Mouse (Mus musculus) liver, embryonic 16.5 days (tissue): ENCODE results near the gene Gcg. TPM values are rescaled to one million over a fixed set of nuclear protein-coding genes. Genes with fewer than 3 reads are reported as not detected.

Experiments used
- ATAC-seq: fragments of 200-750 bp; cut with Nextera tagmentation; 2 replicates; pipeline ENCODE4 v1.8.0; 2017; ENCODE audit warnings: low read depth, mild to moderate bottlenecking, moderate number of reproducible peaks, moderate library complexity
- H3K27ac ChIP-seq: fragments of 300-500 bp; sonication (generic); 2 replicates; pipeline ENCODE4 v1.5.1; 2014; ENCODE audit warnings: mild to moderate bottlenecking, low read length
- H3K27me3 ChIP-seq: fragments of 300-500 bp; sonication (generic); 2 replicates; pipeline ENCODE4 v1.6.1; 2014; ENCODE audit warnings: low read depth, low read length, mixed read lengths; ENCODE audit not compliant: control insufficient read depth, insufficient read depth
- H3K36me3 ChIP-seq: fragments of 300-500 bp; sonication (generic); 2 replicates; pipeline ENCODE4 v1.6.1; 2014; ENCODE audit warnings: mild to moderate bottlenecking; ENCODE audit not compliant: control insufficient read depth, insufficient read depth
- H3K4me1 ChIP-seq: fragments of 300-500 bp; sonication (generic); 2 replicates; pipeline ENCODE4 v1.6.1; 2014; ENCODE audit warnings: low read depth, low read length, mixed read lengths; ENCODE audit not compliant: control insufficient read depth
- H3K4me2 ChIP-seq: fragments of 300-500 bp; sonication (generic); 2 replicates; pipeline ENCODE4 v1.6.1; 2014; ENCODE audit warnings: low read depth, low read length, mixed read lengths
- H3K4me3 ChIP-seq: fragments of 300-500 bp; sonication (generic); 2 replicates; pipeline ENCODE4 v1.5.1; 2014; ENCODE audit warnings: low read depth, mild to moderate bottlenecking, low read length
- H3K9ac ChIP-seq: fragments of 300-500 bp; sonication (generic); 2 replicates; pipeline ENCODE4 v1.6.1; 2014; ENCODE audit warnings: low read depth, low read length
- H3K9me3 ChIP-seq: fragments of 300-500 bp; sonication (generic); replicated peaks from 2 replicates; pipeline ENCODE4 v1.6.1; 2016; ENCODE audit warnings: low read length; ENCODE audit not compliant: control insufficient read depth
- WGBS: fragments of 180-500 bp; shearing (Covaris S2); extraction: QIAGEN DNeasy Blood & Tissue Kit; methylation state at CpG from one replicate; pipeline ENCODE4 v1.1.7; 2014; ENCODE audit not compliant: insufficient replicate concordance; 5-methylcytosine and 5-hydroxymethylcytosine counted together
- polyA plus RNA-seq: library from polyadenylated mRNA; unstranded; fragments of >200 nt; fragmentation: Nextera tagmentation; extraction: Ambion mirVana; gene quantifications from 2 replicates; pipeline ENCODE4 v1.2.1, GENCODE M21; 2015

Gcg gene
- polyA plus RNA-seq, 1 experiment from 2014 or later, result 0.28 TPM

DNA sequence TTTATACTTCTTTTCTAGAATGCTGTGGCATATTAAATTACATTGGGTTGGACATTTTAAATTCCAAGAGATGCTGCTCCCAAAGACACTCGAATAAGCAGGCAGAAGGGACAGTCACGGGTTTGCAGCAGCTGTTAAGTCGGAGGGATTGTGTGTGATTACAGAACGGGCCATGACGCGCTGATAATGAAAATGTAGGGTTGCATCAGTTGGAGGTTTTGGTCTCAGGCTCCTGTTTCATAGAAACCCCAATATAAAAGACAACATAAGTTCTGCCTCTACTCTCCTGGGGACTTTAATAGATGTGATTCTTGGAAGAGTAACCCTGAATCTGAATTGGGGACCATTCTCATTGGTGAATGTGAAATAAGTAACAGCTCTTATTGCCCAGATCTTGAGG, 33.1 kb downstream of the Gcg start:
- Histone ChIP-seq H3K4me2 (no peak overlapping the region), H3K4me1 (no peaks in the 10 kb centered on the region), H3K9me3 (no peaks in the 10 kb centered on the region), H3K27ac (no peak overlapping the region), H3K27me3 (no peaks in the 10 kb centered on the region), H3K36me3 (no peaks in the 10 kb centered on the region), H3K4me3 (no peak overlapping the region), H3K9ac (no peak overlapping the region)
- 64% methylated on average over 6 of the region's 6 CpGs for WGBS
- no peak for ATAC-seq

GRCm38 (mm10) chr2:62449692-62450346, 33.6 kb downstream of the Gcg start:
- WGBS, result 64% methylated on average over 5 of the region's 5 CpGs
- Histone ChIP-seq H3K9me3 (no peaks in the 10 kb centered on the region), H3K4me1 (no peaks in the 10 kb centered on the region), H3K27me3 (no peaks in the 10 kb centered on the region), H3K4me2 (no peak overlapping the region), H3K36me3 (no peaks in the 10 kb centered on the region), H3K9ac (no peak overlapping the region), H3K4me3 (no peak overlapping the region), H3K27ac (no peak overlapping the region)
- ATAC-seq, result no peak

DNA sequence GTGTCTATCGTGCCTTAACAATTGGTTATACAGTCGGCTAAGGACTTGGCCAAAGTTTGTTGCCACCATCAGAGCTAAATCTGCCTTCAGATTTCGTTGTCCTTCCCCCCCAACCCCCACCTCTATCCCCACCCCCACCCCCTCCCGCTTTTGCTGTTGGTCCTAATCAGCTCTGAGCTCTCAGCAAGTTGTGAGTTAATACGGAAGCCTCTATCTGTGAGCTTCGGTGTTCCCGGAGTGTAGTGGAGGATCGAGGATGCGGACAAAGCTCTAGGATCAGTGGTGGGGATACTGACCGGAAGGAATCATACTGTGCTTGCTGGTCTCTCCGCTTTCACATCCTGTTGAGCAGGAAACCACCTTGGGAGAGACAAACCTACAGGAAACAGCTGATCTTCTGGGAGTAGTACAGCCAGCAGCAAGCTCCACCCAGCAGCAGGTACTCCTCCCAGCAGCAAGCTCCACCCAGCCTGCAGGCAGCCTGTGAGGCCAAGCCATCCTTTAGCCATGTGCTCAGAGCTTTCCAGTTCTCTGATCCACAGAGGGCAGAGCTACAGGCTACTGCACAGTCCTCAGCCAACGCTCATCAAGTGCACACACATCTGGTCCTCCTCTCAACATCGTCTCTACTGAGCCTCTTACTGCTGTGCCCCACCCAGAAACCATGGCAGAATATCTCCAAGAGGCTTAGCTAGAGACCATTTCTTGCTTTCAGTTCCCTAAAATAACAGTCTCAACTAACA, 42.5 kb downstream of the Gcg start:
- H3K27me3 ChIP-seq, result no peaks in the 10 kb centered on the region
- H3K4me2 ChIP-seq, result peak overlapping the region; percentile 59
- no peaks in the 10 kb centered on the region for H3K9me3 ChIP-seq
- H3K27ac ChIP-seq, result no peak overlapping the region
- H3K9ac ChIP-seq, result peak overlapping the region; percentile 32; the same call in 1 of the 2 replicates
- peak; percentile 94 for ATAC-seq
- 15% methylated on average over 13 of the region's 13 CpGs for WGBS
- peak overlapping the region; percentile 57 for H3K4me3 ChIP-seq
- no peaks in the 10 kb centered on the region for H3K36me3 ChIP-seq
- H3K4me1 ChIP-seq, result peaks cover 5% of the 10 kb centered on the region

- Histone ChIP-seq H3K27me3 (no peaks in the 10 kb centered on the region), H3K27ac (no peak overlapping the region), H3K4me1 (peaks cover 5% of the 10 kb centered on the region), H3K9ac (no peak overlapping the region), H3K36me3 (no peaks in the 10 kb centered on the region), H3K4me3 (no peak overlapping the region), H3K9me3 (no peaks in the 10 kb centered on the region), H3K4me2 (no peak overlapping the region)
- ATAC-seq, result no peak
- 50% methylated on average over 4 of the region's 4 CpGs for WGBS
Observed at GRCm38 (mm10) chr2:62440083-62440482, 43.4 kb downstream of the Gcg start.

- Histone ChIP-seq H3K4me1 (no peaks in the 10 kb centered on the region), H3K9me3 (no peaks in the 10 kb centered on the region), H3K4me3 (no peak overlapping the region), H3K27me3 (no peaks in the 10 kb centered on the region), H3K4me2 (no peak overlapping the region), H3K9ac (no peak overlapping the region), H3K27ac (no peak overlapping the region), H3K36me3 (no peaks in the 10 kb centered on the region)
- WGBS, result 64% methylated on average over 8 of the region's 8 CpGs
- ATAC-seq, result no peak
Observed at GRCm38 (mm10) chr2:62431245-62431795, 52.1 kb downstream of the Gcg start.

GRCm38 (mm10) chr2:62425941-62426340, 57.5 kb downstream of the Gcg start:
- H3K36me3 ChIP-seq, result no peaks in the 10 kb centered on the region
- WGBS, result 62% methylated on average over 3 of the region's 3 CpGs
- H3K27me3 ChIP-seq, result no peaks in the 10 kb centered on the region
- H3K9ac ChIP-seq, result no peak overlapping the region
- H3K4me2 ChIP-seq, result no peak overlapping the region
- no peaks in the 10 kb centered on the region for H3K4me1 ChIP-seq
- ATAC-seq, result no peak
- no peaks in the 10 kb centered on the region for H3K9me3 ChIP-seq
- H3K4me3 ChIP-seq, result no peak overlapping the region
- H3K27ac ChIP-seq, result no peak overlapping the region

Other genes starting within 250 kb of the Gcg start
- gene Dpp4, start 71.4 kb downstream of the Gcg start, polyA plus RNA-seq, result 7.4 and 9.7 TPM in 2 replicates
- 0.34 and 0.43 TPM in 2 replicates for gene Fap, start 90.4 kb upstream of the Gcg start, polyA plus RNA-seq
- gene Ifih1, start 162.6 kb upstream of the Gcg start, polyA plus RNA-seq, result 3.2 and 3.6 TPM in 2 replicates
- 5.5 and 5.7 TPM in 2 replicates for gene Gca, start 180.6 kb upstream of the Gcg start, polyA plus RNA-seq